Mouse (Mus musculus) heart, postnatal 0 days (tissue): ENCODE data around the gene Oaf. TPM values are rescaled to one million over a fixed set of nuclear protein-coding genes. Genes with fewer than 3 reads are reported as not detected.

Experiments used
- ATAC-seq: fragments of 200-750 bp; cut with Nextera tagmentation; 2 replicates; pipeline ENCODE4 v1.8.0; 2017; ENCODE audit warnings: low read depth, moderate number of reproducible peaks, moderate library complexity; ENCODE audit not compliant: insufficient read depth
- DNase-seq: peaks from one replicate; pipeline ENCODE4 v3.0.0-alpha.2; 2016; ENCODE audit warnings: low spot score
- H3K27ac ChIP-seq: fragments of 300-500 bp; sonication (generic); 2 replicates; pipeline ENCODE4 v1.5.1; 2014; ENCODE audit warnings: low read depth, mild to moderate bottlenecking
- H3K27me3 ChIP-seq: fragments of 300-500 bp; sonication (generic); 2 replicates; pipeline ENCODE4 v1.6.1; 2014; ENCODE audit warnings: low read length, mixed read lengths; ENCODE audit not compliant: control insufficient read depth, insufficient read depth
- H3K36me3 ChIP-seq: fragments of 300-500 bp; sonication (generic); replicated peaks from 2 replicates; pipeline ENCODE4 v1.6.1; 2014; ENCODE audit warnings: low read length, mixed read lengths; ENCODE audit not compliant: control insufficient read depth, insufficient read depth
- H3K4me1 ChIP-seq: fragments of 300-500 bp; sonication (generic); 2 replicates; pipeline ENCODE4 v1.6.1; 2014; ENCODE audit warnings: antibody characterized with exemption; ENCODE audit not compliant: control insufficient read depth, insufficient read depth
- H3K4me2 ChIP-seq: fragments of 300-500 bp; sonication (generic); 2 replicates; pipeline ENCODE4 v1.6.1; 2014; ENCODE audit warnings: low read depth, mild to moderate bottlenecking, low read length, moderate library complexity
- H3K4me3 ChIP-seq: fragments of 300-500 bp; sonication (generic); 2 replicates; pipeline ENCODE4 v1.5.1; 2014; ENCODE audit warnings: low read depth, low read length
- H3K9ac ChIP-seq: fragments of 300-500 bp; sonication (generic); replicated peaks from 2 replicates; pipeline ENCODE4 v1.6.1; 2014; ENCODE audit warnings: low read depth, low read length, mixed read lengths
- H3K9me3 ChIP-seq: fragments of 300-500 bp; sonication (generic); replicated peaks from 2 replicates; pipeline ENCODE4 v1.6.1; 2016; ENCODE audit warnings: low read length; ENCODE audit not compliant: control insufficient read depth
- CTCF ChIP-seq: IDR thresholded peaks from 2 replicates; pipeline ENCODE4 v1.5.1; 2016; ENCODE audit warnings: antibody characterized with exemption, control low read depth, low read depth
- EP300 ChIP-seq: IDR thresholded peaks from 2 replicates; pipeline ENCODE4 v1.6.1; 2016; ENCODE audit warnings: antibody characterized with exemption, low read depth
- WGBS: fragments of 180-500 bp; shearing (Covaris S2); extraction: QIAGEN DNeasy Blood & Tissue Kit; methylation state at CpG from one replicate; pipeline ENCODE4 v1.1.7; 2014; 5-methylcytosine and 5-hydroxymethylcytosine counted together
- polyA plus RNA-seq: library from polyadenylated mRNA; unstranded; fragments of >200 nt; fragmentation: Nextera tagmentation; extraction: Ambion mirVana; gene quantifications from 2 replicates; pipeline ENCODE4 v1.2.1, GENCODE M21; 2015
- total RNA-seq: library from RNA; depleted of rRNA; stranded (reverse); fragments of >200 nt; gene quantifications from 2 replicates; pipeline ENCODE4 v1.2.3, GENCODE M21; 2014; ENCODE audit warnings: low replicate concordance

Gene Oaf
- total and polyA plus RNA-seq, 2 experiments from 2014 or later: 22.4 to 26.6 TPM

- TF ChIP-seq EP300: no peak
- TF ChIP-seq CTCF: no peak
- DNase-seq: peak; percentile 60
- peak; percentile 71 for ATAC-seq
- no peak within 1 kb of the TSS for H3K9ac ChIP-seq
- no peak within 1 kb of the TSS for H3K4me3 ChIP-seq
- peaks cover 15% of the 10 kb centered on the region; the same call in 1 of the 2 replicates for H3K4me1 ChIP-seq
- H3K36me3 ChIP-seq: no peaks in the 10 kb centered on the region
- no peaks in the 10 kb centered on the region for H3K9me3 ChIP-seq
- no peak within 1 kb of the TSS for H3K27ac ChIP-seq
- 20% methylated on average over 13 of the region's 13 CpGs for WGBS
- peaks cover 22% of the 10 kb centered on the region for H3K27me3 ChIP-seq
- H3K4me2 ChIP-seq: peak within 1 kb of the TSS; percentile 37
These were observed 29.5 kb downstream of the Oaf start, which contains the start of gene Pou2f3 for GRCm38 (mm10) chr9:43210190-43210682. Gene Pou2f3, minus strand, starts transcription at chr9:43210369.

- no peak overlapping the region for H3K9ac ChIP-seq
- no peak overlapping the region for H3K27ac ChIP-seq
- DNase-seq: no peak
- H3K4me2 ChIP-seq: peak overlapping the region; percentile 41
- 4% methylated on average over 15 of the region's 15 CpGs for WGBS
- no peak for ATAC-seq
- peak overlapping the region; percentile 33 for H3K4me3 ChIP-seq
- TF ChIP-seq EP300 (no peak), CTCF (no peak)
- no peaks in the 10 kb centered on the region for H3K9me3 ChIP-seq
- no peaks in the 10 kb centered on the region for H3K36me3 ChIP-seq
- peaks cover 14% of the 10 kb centered on the region; the same call in 1 of the 2 replicates for H3K4me1 ChIP-seq
- peaks cover 62% of the 10 kb centered on the region for H3K27me3 ChIP-seq
These were observed 33.7 kb downstream of the Oaf start for GRCm38 (mm10) chr9:43206022-43206390.

- TF ChIP-seq CTCF (no peak), EP300 (no peak)
- no peak overlapping the region for H3K9ac ChIP-seq
- peaks cover 67% of the 10 kb centered on the region for H3K27me3 ChIP-seq
- H3K9me3 ChIP-seq: no peaks in the 10 kb centered on the region
- H3K36me3 ChIP-seq: no peaks in the 10 kb centered on the region
- H3K4me2 ChIP-seq: peak overlapping the region; percentile 41
- H3K4me1 ChIP-seq: peaks cover 9% of the 10 kb centered on the region; the same call in 1 of the 2 replicates
- 3% methylated on average over 41 of the region's 41 CpGs for WGBS
- no peak overlapping the region for H3K27ac ChIP-seq
- DNase-seq (no peak), ATAC-seq (peak; percentile 12; the same call in 1 of the 2 replicates)
- H3K4me3 ChIP-seq: peak overlapping the region; percentile 33
These were observed 34.2 kb downstream of the Oaf start for GRCm38 (mm10) chr9:43205343-43206021.

GRCm38 (mm10) chr9:43200212-43200611, 39.5 kb downstream of the Oaf start:
- H3K27ac ChIP-seq: no peak overlapping the region
- no peak overlapping the region for H3K4me3 ChIP-seq
- no peak overlapping the region for H3K4me2 ChIP-seq
- H3K9ac ChIP-seq: no peak overlapping the region
- ATAC-seq (no peak), DNase-seq (no peak)
- no peak for TF ChIP-seq CTCF
- no peak for TF ChIP-seq EP300
- 8% methylated on average over 5 of the region's 5 CpGs for WGBS
- H3K36me3 ChIP-seq: no peaks in the 10 kb centered on the region
- H3K9me3 ChIP-seq: no peaks in the 10 kb centered on the region
- H3K27me3 ChIP-seq: peaks cover 66% of the 10 kb centered on the region
- no peaks in the 10 kb centered on the region for H3K4me1 ChIP-seq

- Histone ChIP-seq H3K9me3 (no peaks in the 10 kb centered on the region), H3K36me3 (no peaks in the 10 kb centered on the region), H3K27me3 (peaks cover 19% of the 10 kb centered on the region), H3K4me1 (no peaks in the 10 kb centered on the region), H3K4me2 (no peak overlapping the region), H3K27ac (no peak overlapping the region), H3K9ac (no peak overlapping the region), H3K4me3 (no peak overlapping the region)
- 23% methylated on average over 9 of the region's 9 CpGs for WGBS
- DNase-seq: no peak
- ATAC-seq: no peak
- TF ChIP-seq CTCF (no peak), EP300 (no peak)
These were observed 45.7 kb downstream of the Oaf start for GRCm38 (mm10) chr9:43194001-43194400.

- no peak overlapping the region for H3K9ac ChIP-seq
- H3K36me3 ChIP-seq: no peaks in the 10 kb centered on the region
- WGBS: 48% methylated on average over 4 of the region's 4 CpGs
- ATAC-seq: no peak
- TF ChIP-seq CTCF: no peak
- no peak for TF ChIP-seq EP300
- H3K27me3 ChIP-seq: peaks cover 10% of the 10 kb centered on the region; the same call in 1 of the 2 replicates
- no peak overlapping the region for H3K4me3 ChIP-seq
- no peaks in the 10 kb centered on the region for H3K9me3 ChIP-seq
- no peak overlapping the region for H3K4me2 ChIP-seq
- H3K27ac ChIP-seq: no peak overlapping the region
- no peak for DNase-seq
- no peaks in the 10 kb centered on the region for H3K4me1 ChIP-seq
These were observed 48.1 kb downstream of the Oaf start for GRCm38 (mm10) chr9:43191561-43191960.
